Mouse (Mus musculus) liver, embryonic 14.5 days (tissue): ENCODE measurements at regions not wholly inside any gene's neighbourhood (a gene's known extent, or its start where the extent isn't known, plus 50 kb on each side); places are given as distances from the start of the nearest gene placed in this dataset.

ENCODE experiments used
- ATAC-seq: fragments of 200-750 bp; cut with Nextera tagmentation; 2 replicates; pipeline ENCODE4 v1.8.0; 2017; ENCODE audit warnings: moderate number of reproducible peaks, mild to moderate bottlenecking, moderate library complexity; ENCODE audit not compliant: insufficient read depth
- DNase-seq, 3 experiments: peaks; one replicate each; pipeline ENCODE4 v3.0.0-alpha.2; 2012 to 2013; ENCODE audit warnings: low read depth in 3 of 3, low spot score in 3 of 3
- H3K27ac ChIP-seq: fragments of 300-500 bp; sonication (generic); 2 replicates; pipeline ENCODE4 v1.5.1; 2014; ENCODE audit warnings: moderate library complexity, mild to moderate bottlenecking, control low read depth, inconsistent platforms
- H3K27me3 ChIP-seq: fragments of 300-500 bp; sonication (generic); 2 replicates; pipeline ENCODE4 v1.6.1; 2014; ENCODE audit warnings: mild to moderate bottlenecking, low read length, moderate library complexity; ENCODE audit not compliant: control insufficient read depth, insufficient read depth
- H3K36me3 ChIP-seq: fragments of 300-500 bp; sonication (generic); replicated peaks from 2 replicates; pipeline ENCODE4 v1.6.1; 2014; ENCODE audit warnings: low read depth; ENCODE audit not compliant: control insufficient read depth, insufficient read depth
- H3K4me1 ChIP-seq, 2 experiments: fragments of 200-500 bp in 1 of 2; fragments of 300-500 bp in 1 of 2; sonication (generic) in 1 of 2; replicated peaks; 2 replicates each; pipeline ENCODE4 v1.6.1; 2012 to 2014; ENCODE audit warnings: antibody characterized with exemption in 1 of 2, inconsistent platforms in 1 of 2, low read length in 1 of 2; ENCODE audit not compliant: control insufficient read depth in 2 of 2, insufficient read depth in 2 of 2
- H3K4me2 ChIP-seq: fragments of 300-500 bp; sonication (generic); 2 replicates; pipeline ENCODE4 v1.6.1; 2014; ENCODE audit warnings: low read depth, mild to moderate bottlenecking, control low read depth, moderate library complexity
- H3K4me3 ChIP-seq, 2 experiments: fragments of 200-500 bp in 1 of 2; fragments of 300-500 bp in 1 of 2; sonication (generic) in 1 of 2; 2 replicates each; pipeline ENCODE4 v1.5.1; 2012 to 2014; ENCODE audit warnings: low read depth in 2 of 2, low read length in 2 of 2, mild to moderate bottlenecking in 2 of 2, control low read depth in 1 of 2, inconsistent platforms in 1 of 2, moderate library complexity in 1 of 2; ENCODE audit not compliant: insufficient read depth in 1 of 2
- H3K9ac ChIP-seq: fragments of 300-500 bp; sonication (generic); replicated peaks from 2 replicates; pipeline ENCODE4 v1.6.1; 2014; ENCODE audit warnings: mild to moderate bottlenecking, control low read depth, moderate library complexity
- H3K9me3 ChIP-seq: fragments of 300-500 bp; sonication (generic); 2 replicates; pipeline ENCODE4 v1.6.1; 2016; ENCODE audit warnings: low read length, mixed read lengths; ENCODE audit not compliant: control insufficient read depth
- CTCF ChIP-seq: IDR thresholded peaks from 2 replicates; pipeline ENCODE4 v1.5.1; 2016; ENCODE audit warnings: antibody characterized with exemption, low read depth, control low read depth
- EP300 ChIP-seq: IDR thresholded peaks from 2 replicates; pipeline ENCODE4 v1.6.1; 2016; ENCODE audit warnings: antibody characterized with exemption, low read depth
- WGBS: fragments of 180-500 bp; shearing (Covaris S2); extraction: QIAGEN DNeasy Blood & Tissue Kit; methylation state at CpG from one replicate; pipeline ENCODE4 v1.1.7; 2014; ENCODE audit not compliant: insufficient replicate concordance; 5-methylcytosine and 5-hydroxymethylcytosine counted together

- Histone ChIP-seq H3K4me1 (no peaks in the 10 kb centered on the region), H3K4me2 (no peak overlapping the region), H3K27ac (no peak overlapping the region), H3K4me3 (no peak overlapping the region), H3K9ac (no peak overlapping the region), H3K9me3 (no peaks in the 10 kb centered on the region), H3K36me3 (no peaks in the 10 kb centered on the region), H3K27me3 (no peaks in the 10 kb centered on the region)
- no peak for TF ChIP-seq EP300
- no peak for TF ChIP-seq CTCF
- no peak for ATAC-seq
- DNase-seq: no peak
- 53% methylated on average over 5 of the region's 5 CpGs for WGBS
Observed at GRCm38 (mm10) chr3:35096381-35096780, 446.2 kb downstream of the Sox2 start.

- WGBS: 50% methylated on average over 6 of the region's 6 CpGs
- Histone ChIP-seq H3K36me3 (no peaks in the 10 kb centered on the region), H3K4me3 (no peak overlapping the region), H3K27me3 (no peaks in the 10 kb centered on the region), H3K9me3 (no peaks in the 10 kb centered on the region), H3K27ac (no peak overlapping the region), H3K4me1 (no peaks in the 10 kb centered on the region), H3K4me2 (no peak overlapping the region), H3K9ac (no peak overlapping the region)
- ATAC-seq (no peak), DNase-seq (no peak)
- no peak for TF ChIP-seq CTCF
- no peak for TF ChIP-seq EP300
Observed at GRCm38 (mm10) chr3:35097766-35098165, 447.6 kb downstream of the Sox2 start.

- H3K27me3 ChIP-seq: no peaks in the 10 kb centered on the region
- no peak overlapping the region for H3K27ac ChIP-seq
- TF ChIP-seq CTCF: no peak
- TF ChIP-seq EP300: no peak
- no peak for ATAC-seq
- 34% methylated on average over 3 of the region's 3 CpGs for WGBS
- no peaks in the 10 kb centered on the region for H3K4me1 ChIP-seq
- H3K4me2 ChIP-seq: no peak overlapping the region
- no peak overlapping the region for H3K9ac ChIP-seq
- no peaks in the 10 kb centered on the region for H3K9me3 ChIP-seq
- DNase-seq: no peak
- H3K36me3 ChIP-seq: no peaks in the 10 kb centered on the region
- no peak overlapping the region for H3K4me3 ChIP-seq
Observed at GRCm38 (mm10) chr3:35099226-35099625, 449.0 kb downstream of the Sox2 start.

DNA sequence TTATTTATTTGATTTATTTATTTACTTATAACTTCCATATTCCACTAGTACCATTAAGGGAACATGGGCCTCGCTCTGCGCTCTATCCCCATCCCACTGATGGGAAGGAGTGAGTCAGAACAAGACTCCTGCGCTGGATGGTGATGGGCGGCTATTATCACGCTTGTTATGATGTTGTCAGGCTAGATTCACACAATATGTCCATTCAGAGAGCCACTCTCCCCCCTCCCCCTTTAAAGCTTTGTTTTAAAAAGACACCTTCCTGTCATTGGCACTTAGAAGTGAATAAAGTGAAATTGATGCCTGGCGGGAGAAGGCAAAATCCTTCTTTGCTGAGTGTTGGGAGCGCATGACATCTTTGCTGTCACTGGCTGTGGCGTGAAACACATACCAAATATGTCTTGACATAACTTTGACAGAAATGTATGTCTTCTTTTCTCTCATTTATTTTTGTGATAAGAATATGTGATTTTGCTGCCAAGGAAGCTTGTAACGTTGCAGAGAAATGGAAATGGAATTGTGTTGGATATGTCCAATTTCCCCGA, 449.7 kb downstream of the Sox2 start:
- no peak for ATAC-seq
- Histone ChIP-seq H3K4me3 (no peak overlapping the region), H3K9me3 (no peaks in the 10 kb centered on the region), H3K27ac (no peak overlapping the region), H3K4me2 (no peak overlapping the region), H3K36me3 (no peaks in the 10 kb centered on the region), H3K4me1 (no peaks in the 10 kb centered on the region), H3K9ac (no peak overlapping the region), H3K27me3 (no peaks in the 10 kb centered on the region)
- no peak for TF ChIP-seq EP300
- TF ChIP-seq CTCF: no peak
- no peak for DNase-seq
- 70% methylated on average over 10 of the region's 10 CpGs for WGBS

- no peak for DNase-seq
Observed at GRCm38 (mm10) chr3:35101286-35101685, 451.1 kb downstream of the Sox2 start.

More at GRCm38 (mm10) chr3:35101286-35101685, 451.1 kb downstream of the Sox2 start:
- no peak overlapping the region for H3K27ac ChIP-seq
- no peaks in the 10 kb centered on the region for H3K4me1 ChIP-seq
- no peak overlapping the region for H3K4me3 ChIP-seq
- H3K9ac ChIP-seq: no peak overlapping the region
- no peaks in the 10 kb centered on the region for H3K27me3 ChIP-seq
- no peaks in the 10 kb centered on the region for H3K9me3 ChIP-seq
- TF ChIP-seq CTCF: no peak
- no peak for TF ChIP-seq EP300
- 56% methylated on average over 8 of the region's 8 CpGs for WGBS
- H3K36me3 ChIP-seq: no peaks in the 10 kb centered on the region
- no peak overlapping the region for H3K4me2 ChIP-seq
- ATAC-seq: no peak
